Comparison of ENCODE assay signal across 7 mouse cellular contexts in genomic region chr9:75262235-75262826, GRCm38 (mm10). TPM values are rescaled to one million over a fixed set of nuclear protein-coding genes. Genes with fewer than 3 reads are reported as not detected.
DNase-seq lines count a peak whose midpoint lies in the region; ATAC-seq lines count a peak whose summit lies in the region.

No protein-coding gene starts in this region.

- DNase-seq in c-Kit-positive CD71-positive TER-119-negative erythroid progenitor cells, embryonic 14.5 days (ENCODE audit: low read depth) = peak; percentile 27
- peak; percentile 53 for DNase-seq in thymus, postnatal 0 days (ENCODE audit: low spot score)
- DNase-seq in testis, postnatal 10 days (ENCODE audit: low spot score) = no peak
- no peak for DNase-seq in heart, postnatal 14 days

- no peaks in the 10 kb centered on the region for H3K36me3 ChIP-seq in neural tube, embryonic 12.5 days
- H3K36me3 ChIP-seq in neural tube, embryonic 15.5 days = no peaks in the 10 kb centered on the region
- no peaks in the 10 kb centered on the region for H3K36me3 ChIP-seq in liver, embryonic 12.5 days

- intact Hi-C loops in heart, postnatal 14 days (cut with DNase I) = no loop called here

- no peak overlapping the region for H3K4me3 ChIP-seq in neural tube, embryonic 12.5 days
- no peak overlapping the region for H3K4me3 ChIP-seq in neural tube, embryonic 15.5 days (replicated peaks)
- H3K4me3 ChIP-seq in liver, embryonic 12.5 days = no peak overlapping the region

- no peaks in the 10 kb centered on the region for H3K9me3 ChIP-seq in neural tube, embryonic 12.5 days
- no peaks in the 10 kb centered on the region for H3K9me3 ChIP-seq in neural tube, embryonic 15.5 days (replicated peaks)
- H3K9me3 ChIP-seq in liver, embryonic 12.5 days (replicated peaks) = no peaks in the 10 kb centered on the region

- WGBS in neural tube, embryonic 12.5 days = 76% methylated on average over 8 of the region's 8 CpGs
- WGBS in neural tube, embryonic 15.5 days = 71% methylated on average over 8 of the region's 8 CpGs
- 24% methylated on average over 8 of the region's 8 CpGs for WGBS in liver, embryonic 12.5 days (ENCODE audit: insufficient replicate concordance)

- no peaks in the 10 kb centered on the region for H3K27me3 ChIP-seq in neural tube, embryonic 12.5 days (replicated peaks)
- H3K27me3 ChIP-seq in neural tube, embryonic 15.5 days (replicated peaks) = no peaks in the 10 kb centered on the region
- no peaks in the 10 kb centered on the region for H3K27me3 ChIP-seq in liver, embryonic 12.5 days (replicated peaks)

- H3K4me1 ChIP-seq in neural tube, embryonic 12.5 days = peaks cover 30% of the 10 kb centered on the region
- peaks cover 15% of the 10 kb centered on the region for H3K4me1 ChIP-seq in neural tube, embryonic 15.5 days
- H3K4me1 ChIP-seq in liver, embryonic 12.5 days = peaks cover 26% of the 10 kb centered on the region

- H3K27ac ChIP-seq in neural tube, embryonic 12.5 days = no peak overlapping the region
- no peak overlapping the region for H3K27ac ChIP-seq in neural tube, embryonic 15.5 days (replicated peaks)
- H3K27ac ChIP-seq in liver, embryonic 12.5 days = no peak overlapping the region; the same call in 1 of the 2 replicates

- ATAC-seq in neural tube, embryonic 12.5 days (ENCODE audit: low FRiP score, low read depth) = no peak
- ATAC-seq in neural tube, embryonic 15.5 days (ENCODE audit: low FRiP score) = no peak
- ATAC-seq in liver, embryonic 12.5 days = 0 out of 2 replicates have a peak, but pooled peaks have one; percentile 41

- H3K9ac ChIP-seq in neural tube, embryonic 12.5 days = no peak overlapping the region
- H3K9ac ChIP-seq in neural tube, embryonic 15.5 days (replicated peaks) = no peak overlapping the region
- H3K9ac ChIP-seq in liver, embryonic 12.5 days = no peak overlapping the region

- H3K4me2 ChIP-seq in neural tube, embryonic 12.5 days (replicated peaks) = peak overlapping the region; percentile 7; the same call in 1 of the 2 replicates
- no peak overlapping the region for H3K4me2 ChIP-seq in neural tube, embryonic 15.5 days
- H3K4me2 ChIP-seq in liver, embryonic 12.5 days = peak overlapping the region; percentile 17

RNA-seq across cellular contexts. Expression of gene Myo5c, which starts 30.5 kb away (rescaled TPM):
- 0.32 TPM in 2 replicates for polyA plus RNA-seq in neural tube, embryonic 12.5 days (2016; fragmentation: Nextera tagmentation; extraction: Ambion mirVana)
- 0.33 and 0.97 TPM in 2 replicates for polyA plus RNA-seq in neural tube, embryonic 15.5 days (2015; fragmentation: Nextera tagmentation; extraction: Ambion mirVana)
- 0.41 and 0.49 TPM in 2 replicates for polyA plus RNA-seq in liver, embryonic 12.5 days (2016; fragmentation: Nextera tagmentation; extraction: Ambion mirVana)
- polyA plus RNA-seq in thymus, postnatal 0 days (2015; fragmentation: Nextera tagmentation; extraction: Ambion mirVana) = 0.44 and 0.98 TPM in 2 replicates
- 1 to 10 TPM; 5.8 to 6.2 TPM for total RNA-seq in heart, postnatal 14 days (2021)

RNA-seq across cellular contexts. Expression of gene Gnb5, which starts 43.8 kb away (rescaled TPM):
- polyA plus RNA-seq in neural tube, embryonic 12.5 days (2016; fragmentation: Nextera tagmentation; extraction: Ambion mirVana) = 38.7 and 42.3 TPM in 2 replicates
- 85.1 and 97.4 TPM in 2 replicates for polyA plus RNA-seq in neural tube, embryonic 15.5 days (2015; fragmentation: Nextera tagmentation; extraction: Ambion mirVana)
- 3.5 and 3.9 TPM in 2 replicates for polyA plus RNA-seq in liver, embryonic 12.5 days (2016; fragmentation: Nextera tagmentation; extraction: Ambion mirVana)
- polyA plus RNA-seq in thymus, postnatal 0 days (2015; fragmentation: Nextera tagmentation; extraction: Ambion mirVana) = 4.4 and 4.5 TPM in 2 replicates
- total RNA-seq in heart, postnatal 14 days (2021) = 10 to 100 TPM; 28.0 to 29.9 TPM

Comparison
In these comparisons a context has a peak if more than half of its experiments do, and no peak if none do; other contexts are left out.
1. DNase-seq: peak in c-Kit-positive CD71-positive TER-119-negative erythroid progenitor cells, embryonic 14.5 days (single experiment) and thymus, postnatal 0 days (single experiment); none in testis, postnatal 10 days (single experiment) and heart, postnatal 14 days (0 of 2).